Mouse (Mus musculus) kidney, embryonic 16.5 days (tissue): ENCODE data around the gene Myzap. TPM values are rescaled to one million over a fixed set of nuclear protein-coding genes. Genes with fewer than 3 reads are reported as not detected.
A peak's percentile ranks its signal among the peaks of the same experiment; 100 is the strongest.
"Not testable (repeated sequence)": the region's sequence is repeated elsewhere in the genome, so short reads cannot be mapped to it uniquely, and the experiment has no call there.

Experiments
- ATAC-seq: fragments of 200-750 bp; cut with Nextera tagmentation; 2 replicates; pipeline ENCODE4 v1.8.0; 2017; ENCODE audit warnings: moderate TSS enrichment; ENCODE audit not compliant: low FRiP score, low TSS enrichment
- H3K27ac ChIP-seq: fragments of 300-500 bp; sonication (generic); 2 replicates; pipeline ENCODE4 v1.5.1; 2014; ENCODE audit warnings: low read length
- H3K27me3 ChIP-seq: fragments of 300-500 bp; sonication (generic); 2 replicates; pipeline ENCODE4 v1.6.1; 2014; ENCODE audit warnings: low read length, control low read depth, mixed read lengths; ENCODE audit not compliant: insufficient read depth
- H3K36me3 ChIP-seq: fragments of 300-500 bp; sonication (generic); 2 replicates; pipeline ENCODE4 v1.6.1; 2014; ENCODE audit warnings: low read length, control low read depth, mixed read lengths; ENCODE audit not compliant: insufficient read depth
- H3K4me1 ChIP-seq: fragments of 300-500 bp; sonication (generic); 2 replicates; pipeline ENCODE4 v1.6.1; 2014; ENCODE audit warnings: low read length, control low read depth, mixed read lengths; ENCODE audit not compliant: insufficient read depth
- H3K4me2 ChIP-seq: fragments of 300-500 bp; sonication (generic); replicated peaks from 2 replicates; pipeline ENCODE4 v1.6.1; 2014; ENCODE audit warnings: low read depth, low read length
- H3K4me3 ChIP-seq: fragments of 300-500 bp; sonication (generic); 2 replicates; pipeline ENCODE4 v1.5.1; 2014; ENCODE audit warnings: mild to moderate bottlenecking, low read length
- H3K9ac ChIP-seq: fragments of 300-500 bp; sonication (generic); replicated peaks from 2 replicates; pipeline ENCODE4 v1.6.1; 2014; ENCODE audit warnings: low read length
- H3K9me3 ChIP-seq: fragments of 300-500 bp; sonication (generic); 2 replicates; pipeline ENCODE4 v1.6.1; 2016; ENCODE audit warnings: low read length, control low read depth
- WGBS: fragments of 180-500 bp; shearing (Covaris S2); extraction: QIAGEN DNeasy Blood & Tissue Kit; methylation state at CpG from one replicate; pipeline ENCODE4 v1.1.7; 2014; 5-methylcytosine and 5-hydroxymethylcytosine counted together
- polyA plus RNA-seq: library from polyadenylated mRNA; unstranded; fragments of >200 nt; fragmentation: Nextera tagmentation; extraction: Ambion mirVana; gene quantifications from 2 replicates; pipeline ENCODE4 v1.2.1, GENCODE M21; 2015

The Myzap gene
- polyA plus RNA-seq, 1 experiment from 2014 or later, result 19.0 TPM

DNA sequence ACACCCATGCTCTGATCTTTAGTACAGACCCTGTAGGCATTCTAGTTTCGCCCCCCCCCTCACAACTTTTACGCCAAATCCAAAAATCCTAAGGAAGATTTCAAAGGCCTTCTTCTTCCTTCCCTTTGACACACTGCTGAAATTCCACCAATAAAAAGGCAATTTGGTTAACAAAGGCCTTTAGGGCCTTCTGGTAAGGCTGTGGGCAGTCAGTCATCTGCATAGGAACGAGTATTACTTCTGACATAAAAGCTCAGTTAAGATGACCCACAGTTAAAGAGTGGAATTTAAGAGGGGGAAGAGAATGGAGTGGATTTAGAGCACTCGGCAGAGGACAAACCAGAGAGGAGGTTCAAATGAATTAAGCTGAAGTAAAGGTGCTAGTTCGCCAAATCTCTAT lies 98.4 kb downstream of the Myzap start:
- Histone ChIP-seq H3K9me3 (no peaks in the 10 kb centered on the region), H3K27me3 (no peaks in the 10 kb centered on the region), H3K4me3 (no peak overlapping the region), H3K4me2 (no peak overlapping the region), H3K27ac (no peak overlapping the region; the same call in 1 of the 2 replicates), H3K36me3 (no peaks in the 10 kb centered on the region), H3K9ac (no peak overlapping the region), H3K4me1 (peaks cover 51% of the 10 kb centered on the region)
- WGBS, result 56% methylated on average over 5 of the region's 5 CpGs
- ATAC-seq, result no peak

- peak overlapping the region; percentile 36; the same call in 1 of the 2 replicates for H3K9ac ChIP-seq
- WGBS, result 55% methylated on average over 15 of the region's 15 CpGs
- peak overlapping the region; percentile 81 for H3K27ac ChIP-seq
- H3K4me3 ChIP-seq, result no peak overlapping the region
- peaks cover 42% of the 10 kb centered on the region for H3K4me1 ChIP-seq
- no peak overlapping the region for H3K4me2 ChIP-seq
- H3K36me3 ChIP-seq, result no peaks in the 10 kb centered on the region
- no peak for ATAC-seq
- no peaks in the 10 kb centered on the region for H3K9me3 ChIP-seq
- H3K27me3 ChIP-seq, result no peaks in the 10 kb centered on the region
These were observed 99.7 kb downstream of the Myzap start for GRCm38 (mm10) chr9:71492296-71493025.

GRCm38 (mm10) chr9:71490076-71490475 lies 102.1 kb downstream of the Myzap start:
- H3K36me3 ChIP-seq, result no peaks in the 10 kb centered on the region
- ATAC-seq, result no peak
- peak overlapping the region; percentile 51 for H3K27ac ChIP-seq
- H3K9me3 ChIP-seq, result no peaks in the 10 kb centered on the region
- WGBS, result 35% methylated on average over 3 of the region's 3 CpGs
- no peak overlapping the region for H3K4me2 ChIP-seq
- H3K27me3 ChIP-seq, result no peaks in the 10 kb centered on the region
- H3K9ac ChIP-seq, result no peak overlapping the region
- peaks cover 37% of the 10 kb centered on the region for H3K4me1 ChIP-seq
- H3K4me3 ChIP-seq, result no peak overlapping the region

DNA sequence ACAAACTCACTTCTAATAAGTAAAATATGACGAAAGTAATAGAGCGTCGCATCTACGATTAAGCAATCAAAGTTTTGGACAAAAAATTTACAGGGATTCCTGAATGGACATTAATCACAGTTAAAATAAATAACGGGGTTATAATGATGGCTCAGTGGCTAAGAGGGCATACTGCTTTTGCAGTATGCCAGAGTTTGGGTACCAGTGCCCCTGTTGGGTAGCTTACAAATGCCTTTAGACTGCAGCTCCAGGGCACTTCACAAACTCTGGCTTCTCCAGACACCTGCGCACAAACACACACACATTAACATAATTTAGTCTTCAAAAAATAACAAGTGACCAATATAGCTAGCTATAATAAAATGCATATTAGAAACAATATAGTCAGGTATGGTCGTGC lies 106.0 kb downstream of the Myzap start:
- Histone ChIP-seq H3K4me1 (peaks cover 30% of the 10 kb centered on the region), H3K27ac (peak overlapping the region; percentile 99; the same call in 1 of the 2 replicates), H3K36me3 (peaks cover 23% of the 10 kb centered on the region), H3K4me2 (peak overlapping the region; percentile 32; the same call in 1 of the 2 replicates), H3K27me3 (no peaks in the 10 kb centered on the region), H3K9me3 (no peaks in the 10 kb centered on the region), H3K9ac (peak overlapping the region; percentile 100), H3K4me3 (peak overlapping the region; percentile 97)
- ATAC-seq, result peak; percentile 29; the same call in 1 of the 2 replicates
- WGBS, result 37% methylated on average over 7 of the region's 7 CpGs

DNA sequence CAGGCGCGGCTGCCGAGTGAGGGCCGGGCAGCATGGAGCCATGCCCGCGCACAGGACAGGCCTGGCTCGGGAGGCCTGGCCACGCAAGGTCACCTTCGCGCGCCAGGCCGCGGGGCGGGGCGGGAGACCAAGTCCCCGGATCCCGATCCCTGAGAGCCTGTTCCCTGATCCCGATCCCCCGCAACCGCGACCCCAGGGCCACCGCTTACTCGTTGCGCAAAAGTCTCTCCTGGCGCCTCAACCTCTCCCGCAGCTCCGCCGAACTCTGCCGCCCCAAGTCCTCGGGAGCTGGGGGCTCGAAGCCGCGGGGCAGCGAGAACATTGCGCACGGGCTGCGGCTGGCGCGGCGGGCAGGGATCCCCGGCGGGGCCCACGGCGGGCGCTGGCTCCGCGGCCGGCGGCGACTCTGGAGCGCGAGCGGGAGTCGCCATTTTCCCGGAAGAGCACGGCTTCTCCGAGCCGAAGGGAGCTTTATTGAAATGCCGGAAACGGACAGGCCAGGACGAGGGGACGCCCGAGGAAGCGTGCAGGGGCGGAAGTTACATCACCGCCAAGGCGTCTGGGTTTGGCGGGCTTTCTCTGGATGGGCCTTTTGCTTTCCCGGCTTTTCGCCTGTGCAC lies 106.6 kb downstream of the Myzap start, which contains the start of gene Polr2m:
Polr2m (minus strand) TSS at position 461 of the 620 bp plus-strand sequence.
- Histone ChIP-seq H3K4me3 (peak within 1 kb of the TSS; percentile 97), H3K9ac (peak within 1 kb of the TSS; percentile 100), H3K9me3 (no peaks in the 10 kb centered on the region), H3K27me3 (no peaks in the 10 kb centered on the region), H3K4me2 (peak within 1 kb of the TSS; percentile 84), H3K4me1 (peaks cover 30% of the 10 kb centered on the region), H3K27ac (peak within 1 kb of the TSS; percentile 99), H3K36me3 (peaks cover 28% of the 10 kb centered on the region)
- WGBS, result under 1% methylated on average over 54 of the region's 70 CpGs
- peak; percentile 93 for ATAC-seq

DNA sequence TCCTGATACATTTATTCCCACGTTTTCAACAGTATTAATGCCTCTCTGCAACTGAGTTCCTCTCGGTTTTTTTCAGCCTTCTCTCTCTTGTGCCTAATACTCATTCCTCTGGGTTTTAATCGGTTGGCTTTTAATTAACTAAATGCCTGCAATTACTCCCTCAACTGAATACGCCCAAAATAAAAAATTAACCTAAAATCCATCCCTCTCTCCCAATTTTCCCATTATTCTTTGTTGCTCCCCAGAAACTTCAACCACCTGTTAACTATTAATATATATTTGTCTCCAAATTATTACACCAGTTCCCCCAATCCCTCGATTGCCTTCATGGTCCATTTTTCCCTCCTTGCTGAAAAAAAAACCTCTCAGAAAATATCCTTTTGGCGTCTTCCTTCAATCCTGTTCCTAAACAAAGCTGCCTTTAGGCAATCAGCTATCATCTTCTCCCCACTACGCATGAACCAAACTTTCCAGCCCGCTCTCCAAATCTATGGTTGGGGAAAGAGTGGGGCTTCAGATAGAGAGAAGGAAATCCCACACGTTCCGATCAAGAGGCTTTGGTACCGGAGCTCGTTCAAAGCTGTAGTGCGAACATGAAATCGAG lies 107.2 kb downstream of the Myzap start:
- Histone ChIP-seq H3K9me3 (no peaks in the 10 kb centered on the region), H3K4me3 (peak overlapping the region; percentile 97), H3K27ac (peak overlapping the region; percentile 99), H3K9ac (peak overlapping the region; percentile 100), H3K36me3 (peaks cover 34% of the 10 kb centered on the region), H3K4me1 (peaks cover 24% of the 10 kb centered on the region), H3K4me2 (peak overlapping the region; percentile 84), H3K27me3 (no peaks in the 10 kb centered on the region)
- ATAC-seq, result no peak
- 1% methylated on average over 14 of the region's 14 CpGs for WGBS

- H3K36me3 ChIP-seq, result peaks cover 45% of the 10 kb centered on the region
- 65% methylated on average over 7 of the region's 7 CpGs for WGBS
- not testable (repeated sequence) for H3K27ac ChIP-seq
These were observed 108.3 kb downstream of the Myzap start for GRCm38 (mm10) chr9:71483872-71484271.

GRCm38 (mm10) chr9:71480305-71480704 lies 111.9 kb downstream of the Myzap start:
- no peak overlapping the region for H3K4me3 ChIP-seq
- H3K9ac ChIP-seq, result no peak overlapping the region
- no peaks in the 10 kb centered on the region for H3K27me3 ChIP-seq
- no peak for ATAC-seq
- H3K4me1 ChIP-seq, result peaks cover 18% of the 10 kb centered on the region
- peaks cover 75% of the 10 kb centered on the region for H3K36me3 ChIP-seq
- H3K9me3 ChIP-seq, result no peaks in the 10 kb centered on the region; the same call in 1 of the 2 replicates
- 93% methylated on average over 2 of the region's 2 CpGs for WGBS
- H3K27ac ChIP-seq, result no peak overlapping the region
- no peak overlapping the region for H3K4me2 ChIP-seq

More at GRCm38 (mm10) chr9:71483872-71484271, 108.3 kb downstream of the Myzap start:
- peak overlapping the region; percentile 84 for H3K4me2 ChIP-seq
- H3K4me1 ChIP-seq, result peaks cover 18% of the 10 kb centered on the region
- not testable (repeated sequence) for H3K9ac ChIP-seq, ATAC-seq, H3K9me3 ChIP-seq, H3K27me3 ChIP-seq
- peak overlapping the region; percentile 97 for H3K4me3 ChIP-seq

DNA sequence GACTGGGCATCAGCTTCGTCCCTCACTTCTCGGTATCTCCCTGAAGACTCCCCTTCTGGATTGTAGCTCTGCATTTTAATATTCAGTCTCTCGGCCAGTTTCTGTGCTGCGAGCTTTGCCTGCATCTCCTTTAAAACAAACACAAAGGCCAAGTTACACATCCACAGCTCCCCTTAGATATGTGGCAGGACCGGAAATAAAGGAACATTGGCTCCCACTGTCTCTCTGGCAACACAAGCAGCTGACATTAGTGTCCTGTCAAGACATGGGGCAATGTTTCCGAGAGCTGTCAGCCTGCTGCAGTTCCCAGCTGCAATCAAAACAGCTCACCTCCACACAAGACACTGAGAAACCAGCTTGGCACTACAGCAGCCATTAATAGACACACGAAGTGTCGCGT lies 112.7 kb downstream of the Myzap start:
- WGBS, result 93% methylated on average over 9 of the region's 9 CpGs
- H3K9ac ChIP-seq, result no peak overlapping the region
- H3K27ac ChIP-seq, result no peak overlapping the region
- no peak overlapping the region for H3K4me2 ChIP-seq
- H3K27me3 ChIP-seq, result no peaks in the 10 kb centered on the region
- peaks cover 18% of the 10 kb centered on the region for H3K4me1 ChIP-seq
- peaks cover 81% of the 10 kb centered on the region for H3K36me3 ChIP-seq
- no peak for ATAC-seq
- H3K9me3 ChIP-seq, result no peaks in the 10 kb centered on the region; the same call in 1 of the 2 replicates
- H3K4me3 ChIP-seq, result no peak overlapping the region
